Mouse (Mus musculus) adrenal gland (tissue): ENCODE data around the gene Itpkb.

Experiments
- intact Hi-C: fragments of 180-260 bp; cut with DNase I; formaldehyde crosslinking; loops from one replicate; pipeline ENCODE4 v1.15.1; 2025

Gene Itpkb

DNA sequence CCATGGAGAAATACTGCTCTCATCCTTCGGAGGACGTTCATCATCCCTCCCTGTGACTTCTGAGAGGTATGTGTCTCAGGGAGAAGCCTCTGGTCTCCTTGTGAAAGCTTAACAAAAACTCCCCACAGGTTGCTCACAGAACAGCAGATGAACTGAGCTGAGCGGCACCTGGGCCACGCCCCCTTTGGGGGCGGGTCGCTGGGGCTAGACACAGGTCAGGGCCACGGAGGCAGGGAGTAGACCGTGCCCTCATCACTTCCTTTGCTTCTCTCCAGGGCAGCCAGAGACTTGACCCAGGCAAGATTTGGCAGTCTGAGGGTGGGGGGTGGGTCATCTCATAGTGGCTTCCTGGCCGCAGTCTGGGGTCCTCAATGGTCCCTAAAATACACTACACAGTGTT, 104.6 kb downstream of the Itpkb start:
- intact Hi-C loops = loop anchor here (1.0 to 10.0 kb wide), 4 partner anchors 49 to 330 kb away; no protein-coding TSS in a partner anchor

- intact Hi-C loops = loop anchor here (10.0 kb wide), 2 partner anchors 275 to 325 kb away; no protein-coding TSS in a partner anchor
Measured at GRCm38 (mm10) chr1:180439496-180439895, 109.2 kb downstream of the Itpkb start.

- intact Hi-C loops = no loop called here
Measured at GRCm38 (mm10) chr1:180444411-180444810, 114.1 kb downstream of the Itpkb start.

DNA sequence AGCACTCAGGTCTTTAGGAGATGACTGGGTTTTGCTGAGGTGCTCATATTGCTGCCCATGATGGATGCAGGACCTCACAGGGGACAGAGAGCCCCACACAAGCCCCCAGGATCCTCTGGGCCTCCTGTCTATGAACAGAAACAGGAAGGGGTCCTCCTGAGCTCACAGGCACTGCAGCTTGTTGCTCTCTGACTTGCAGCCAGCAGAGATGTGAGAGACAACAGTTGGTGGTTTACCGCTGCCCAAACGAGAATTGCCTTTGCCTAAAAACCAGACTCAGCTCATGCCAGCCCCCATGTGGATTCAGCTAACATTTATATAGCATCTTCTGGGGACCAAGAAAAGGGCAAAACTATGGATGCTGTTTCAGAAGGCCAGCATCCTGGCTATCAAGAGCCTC, 119.4 kb downstream of the Itpkb start:
- intact Hi-C loops = no loop called here

GRCm38 (mm10) chr1:180458274-180458673, 128.0 kb downstream of the Itpkb start:
- intact Hi-C loops = no loop called here

DNA sequence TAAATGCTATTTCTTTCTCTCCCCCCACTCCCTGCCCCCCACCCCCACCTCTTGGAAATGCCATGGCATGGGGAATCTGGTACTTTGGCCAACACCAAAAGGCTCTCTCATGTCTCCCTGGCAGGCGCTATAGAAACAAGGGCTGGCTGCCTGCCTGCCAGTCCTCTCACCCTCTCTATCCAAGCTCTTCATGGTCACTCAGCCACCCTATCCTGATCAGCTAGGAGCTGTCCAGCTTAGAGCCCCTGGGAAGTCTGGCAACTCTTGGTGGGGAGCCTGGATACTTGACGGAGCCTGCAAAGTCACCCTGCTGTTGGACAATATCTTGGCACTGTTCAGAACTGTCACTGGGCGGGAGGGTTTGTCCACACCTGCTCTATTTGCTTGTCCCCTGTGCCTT, 128.4 kb downstream of the Itpkb start:
- intact Hi-C loops = no loop called here

- intact Hi-C loops = no loop called here
Measured at GRCm38 (mm10) chr1:180460721-180461120, 130.4 kb downstream of the Itpkb start.

DNA sequence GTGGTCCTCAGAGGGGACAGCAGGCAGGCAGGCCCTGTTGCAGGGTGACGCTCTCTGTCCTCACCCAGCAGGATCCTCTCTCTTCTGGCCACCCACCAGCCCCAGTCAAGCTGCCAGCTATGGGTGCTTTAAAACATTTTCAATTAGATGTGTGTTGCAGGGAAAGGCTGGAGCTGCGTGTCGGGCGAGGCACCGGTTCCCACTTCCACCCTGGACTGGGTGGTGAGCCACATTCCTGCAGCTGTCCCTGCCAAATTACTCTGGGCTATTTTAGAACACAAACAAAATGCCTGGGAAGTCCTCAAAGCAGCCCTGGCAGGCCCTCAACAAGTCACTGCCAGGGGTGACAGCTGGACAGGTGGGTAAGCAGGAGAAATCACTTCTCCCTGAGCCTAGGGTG, 132.1 kb downstream of the Itpkb start:
- intact Hi-C loops = no loop called here

GRCm38 (mm10) chr1:180462983-180463475, 132.7 kb downstream of the Itpkb start:
- intact Hi-C loops = no loop called here

DNA sequence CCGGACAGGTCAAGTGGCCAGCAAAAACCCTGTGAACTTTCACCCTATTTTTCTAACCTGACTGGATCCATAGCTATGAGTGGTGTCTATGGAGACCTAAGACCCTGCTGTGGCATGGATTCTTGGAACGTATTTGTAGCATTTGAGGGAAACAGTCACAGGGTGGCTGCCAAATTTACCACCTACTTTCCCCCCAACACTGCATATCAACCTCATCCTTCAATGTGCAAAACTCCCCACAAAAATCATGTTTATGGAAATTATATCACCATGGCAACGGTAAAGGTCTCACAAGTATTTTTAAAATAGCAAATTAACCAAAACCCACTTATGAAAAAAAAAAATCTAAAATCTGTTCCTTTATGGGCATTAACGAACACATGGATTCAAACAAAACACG, 134.1 kb downstream of the Itpkb start:
- intact Hi-C loops = no loop called here

DNA sequence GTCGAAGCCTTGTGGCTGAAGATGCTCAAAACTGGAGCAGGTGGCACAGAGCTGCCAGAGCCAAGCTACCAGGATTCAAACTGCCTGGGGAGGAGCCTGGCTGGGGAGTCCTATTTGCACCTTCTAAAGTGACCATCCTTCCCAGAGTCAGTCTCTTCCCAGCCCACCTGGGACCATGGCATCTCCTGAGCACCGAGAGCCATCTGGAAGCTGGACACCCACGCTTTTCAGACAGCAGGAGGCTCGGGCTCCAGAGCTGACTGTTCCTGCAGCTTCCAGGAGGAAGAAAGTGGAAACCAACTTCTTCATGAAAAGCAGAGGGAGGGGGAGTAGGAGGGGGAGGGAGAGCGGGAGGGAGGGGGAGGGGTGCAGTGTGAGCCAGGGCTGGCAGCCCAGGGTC, 135.3 kb downstream of the Itpkb start:
- intact Hi-C loops = no loop called here

DNA sequence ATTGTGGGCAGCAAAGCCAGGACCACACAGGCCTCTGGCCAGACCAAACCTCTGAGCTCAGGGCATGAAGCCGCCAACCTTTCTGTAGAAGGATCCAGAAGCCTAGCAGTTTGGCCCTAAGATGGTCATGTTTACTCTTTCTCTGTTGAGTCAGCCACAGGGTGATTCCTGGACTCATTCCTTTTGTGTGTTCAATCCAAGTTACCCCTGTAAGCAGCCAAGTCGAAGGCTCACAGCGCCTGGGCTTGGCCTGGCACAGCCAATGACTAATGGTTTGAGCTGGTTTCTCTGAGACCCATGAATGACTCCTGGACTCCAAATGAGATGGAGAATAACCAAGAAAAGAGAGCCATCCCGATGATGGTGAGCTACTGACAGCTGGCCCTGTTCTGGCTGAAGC, 137.7 kb downstream of the Itpkb start:
- intact Hi-C loops = no loop called here

- intact Hi-C loops = no loop called here
Measured at GRCm38 (mm10) chr1:180473566-180473965, 143.3 kb downstream of the Itpkb start.
